Mouse (Mus musculus): Measurements from ENCODE around the gene Ehd1.

Ehd1 gene

DNA sequence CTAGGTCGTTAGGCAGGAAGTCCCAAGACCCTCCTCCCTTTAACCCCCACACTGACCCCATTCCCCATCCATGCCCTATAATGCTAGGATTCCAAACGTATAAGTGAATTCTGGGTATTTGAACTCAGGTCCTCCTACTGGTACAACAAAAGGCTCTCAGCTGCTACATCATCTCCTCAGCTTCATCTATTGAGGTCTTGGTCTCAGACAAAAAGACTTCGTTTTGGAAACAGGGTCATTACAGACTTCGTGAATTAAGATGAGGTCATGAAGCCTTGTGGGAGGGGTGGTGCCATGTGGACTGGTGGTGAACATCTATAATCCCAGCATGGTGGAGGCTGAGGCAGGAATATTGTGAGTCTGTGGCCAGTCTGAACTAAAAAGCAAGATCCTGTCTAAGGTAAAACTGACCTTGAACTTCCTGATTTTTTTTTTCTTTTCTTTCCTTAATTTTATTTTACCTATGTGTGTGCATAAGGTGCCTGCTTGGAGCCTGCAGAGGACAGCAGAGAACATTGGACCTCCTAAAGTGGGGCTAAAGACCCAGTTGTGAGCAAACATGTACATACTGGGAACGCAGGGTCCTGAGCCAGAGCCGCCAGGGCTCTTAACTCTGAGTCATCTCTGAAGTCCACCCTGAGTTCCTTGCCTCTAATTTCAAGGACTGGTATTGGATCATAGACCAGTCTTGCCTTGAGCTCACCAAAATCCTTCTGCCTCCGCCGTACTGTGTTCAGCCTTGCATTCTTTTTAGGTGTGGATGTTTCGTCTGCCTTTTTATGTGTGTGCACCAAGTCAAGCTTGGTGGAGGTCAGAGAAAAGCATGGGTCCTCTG lies 57.5 kb downstream of the Ehd1 start:
- DNase-seq (ENCODE audit: low spot score in 2 of 2): no peak

DNA sequence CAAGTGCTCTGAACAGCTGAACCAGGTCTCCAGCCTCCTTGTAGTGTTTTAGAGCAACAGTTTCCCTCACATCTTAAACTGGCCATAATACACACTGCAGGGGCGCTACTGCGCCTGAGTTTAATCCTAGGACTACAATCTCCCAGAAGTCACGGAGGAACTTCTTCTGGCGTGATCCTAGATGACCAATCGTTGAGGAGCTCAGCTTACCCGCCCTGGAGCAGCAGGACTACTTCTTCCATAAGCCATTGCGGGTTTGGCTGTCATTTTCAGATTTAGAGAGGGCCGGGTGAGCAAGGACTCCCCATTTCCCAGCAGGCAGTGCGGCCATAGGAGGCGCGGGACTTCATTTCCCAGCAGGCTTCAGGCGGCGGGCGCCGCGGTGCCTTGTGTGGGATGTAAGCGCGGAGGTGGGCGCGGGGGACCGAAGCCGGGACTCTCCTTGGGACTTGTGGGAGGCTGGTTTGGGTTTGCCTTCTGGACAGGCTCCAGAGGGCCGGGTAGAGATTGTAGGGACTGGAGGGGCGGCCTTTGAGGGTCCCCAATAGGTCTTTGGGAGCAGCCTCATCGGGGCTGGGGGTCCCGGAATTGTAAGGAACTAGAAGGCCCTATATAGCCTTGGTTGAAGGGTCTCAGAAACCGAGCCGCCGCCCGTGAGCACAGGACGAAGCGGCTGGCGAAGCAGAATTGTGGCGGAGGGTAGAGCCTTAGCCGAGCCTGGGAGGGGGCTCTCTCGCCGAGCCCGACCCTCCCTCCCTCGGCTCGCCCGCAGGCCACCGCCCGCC lies 58.3 kb downstream of the Ehd1 start, which contains the start of gene Men1:
Gene Men1, plus strand, starts transcription at position 307 of the 785 bp plus-strand sequence.
- DNase-seq (ENCODE audit: low spot score in 2 of 2): peak; percentile 97 to 98

DNA sequence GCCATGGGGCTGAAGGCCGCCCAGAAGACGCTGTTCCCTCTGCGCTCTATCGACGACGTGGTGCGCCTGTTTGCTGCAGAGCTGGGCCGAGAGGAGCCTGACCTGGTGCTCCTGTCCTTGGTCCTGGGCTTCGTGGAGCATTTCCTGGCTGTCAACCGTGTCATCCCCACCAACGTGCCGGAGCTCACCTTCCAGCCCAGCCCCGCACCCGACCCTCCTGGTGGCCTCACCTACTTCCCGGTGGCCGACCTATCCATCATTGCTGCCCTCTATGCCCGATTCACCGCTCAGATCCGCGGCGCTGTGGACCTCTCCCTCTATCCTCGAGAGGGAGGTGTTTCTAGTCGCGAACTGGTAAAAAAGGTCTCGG lies 58.9 kb downstream of the Ehd1 start:
- no peak for DNase-seq (ENCODE audit: low spot score in 2 of 2)

DNA sequence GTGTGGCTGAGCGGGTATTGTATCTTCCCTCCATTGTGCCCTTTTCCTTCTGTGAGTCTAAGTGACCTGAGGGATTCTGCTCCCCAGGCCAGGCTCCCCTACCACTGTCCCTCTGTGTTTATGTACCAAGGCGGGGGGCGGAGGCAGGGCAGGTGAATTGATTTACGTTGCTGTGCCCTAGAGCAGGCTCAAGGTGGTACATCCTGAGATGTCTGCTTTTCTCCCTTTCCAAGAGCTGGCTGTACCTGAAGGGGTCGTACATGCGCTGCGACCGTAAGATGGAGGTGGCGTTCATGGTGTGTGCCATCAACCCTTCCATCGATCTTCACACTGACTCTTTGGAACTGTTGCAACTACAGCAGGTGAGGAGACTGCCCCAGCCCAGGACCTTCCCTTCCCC lies 60.4 kb downstream of the Ehd1 start:
- DNase-seq (ENCODE audit: low spot score in 2 of 2): no peak

DNA sequence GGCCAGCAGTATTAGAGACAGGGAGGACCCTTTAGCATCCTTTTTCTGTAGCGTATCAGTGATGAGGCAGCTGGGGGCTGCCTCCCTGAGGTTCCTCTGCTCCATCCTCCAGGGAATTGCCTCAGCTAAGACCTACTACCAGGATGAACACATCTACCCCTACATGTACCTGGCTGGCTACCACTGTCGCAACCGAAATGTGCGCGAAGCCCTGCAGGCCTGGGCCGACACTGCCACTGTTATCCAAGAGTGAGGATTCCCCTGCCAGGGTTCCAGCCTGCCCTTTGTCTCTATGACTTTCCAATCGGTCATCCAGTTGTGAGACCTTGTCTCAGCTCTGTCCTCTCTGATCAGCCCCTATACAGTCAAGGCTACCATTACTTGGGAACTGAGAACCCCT lies 61.6 kb downstream of the Ehd1 start:
- no peak for DNase-seq (ENCODE audit: low spot score in 2 of 2)

DNA sequence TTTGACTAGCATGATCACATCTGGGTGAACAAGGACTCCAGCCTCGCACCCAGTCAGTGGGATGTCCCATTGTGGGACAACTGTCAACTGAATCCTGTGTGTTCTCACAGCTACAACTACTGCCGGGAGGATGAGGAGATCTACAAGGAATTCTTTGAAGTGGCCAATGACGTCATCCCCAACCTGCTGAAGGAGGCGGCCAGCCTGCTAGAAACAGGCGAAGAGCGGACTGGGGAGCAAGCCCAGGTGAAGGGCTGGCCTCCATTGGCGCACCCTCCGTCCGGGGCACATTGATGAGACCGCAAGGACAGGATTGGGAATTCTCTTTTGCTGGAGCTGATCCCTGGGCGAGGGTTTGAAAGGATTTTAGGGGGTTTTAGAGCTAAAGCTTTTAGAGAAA lies 62.2 kb downstream of the Ehd1 start:
- DNase-seq (ENCODE audit: low spot score in 2 of 2): no peak

DNA sequence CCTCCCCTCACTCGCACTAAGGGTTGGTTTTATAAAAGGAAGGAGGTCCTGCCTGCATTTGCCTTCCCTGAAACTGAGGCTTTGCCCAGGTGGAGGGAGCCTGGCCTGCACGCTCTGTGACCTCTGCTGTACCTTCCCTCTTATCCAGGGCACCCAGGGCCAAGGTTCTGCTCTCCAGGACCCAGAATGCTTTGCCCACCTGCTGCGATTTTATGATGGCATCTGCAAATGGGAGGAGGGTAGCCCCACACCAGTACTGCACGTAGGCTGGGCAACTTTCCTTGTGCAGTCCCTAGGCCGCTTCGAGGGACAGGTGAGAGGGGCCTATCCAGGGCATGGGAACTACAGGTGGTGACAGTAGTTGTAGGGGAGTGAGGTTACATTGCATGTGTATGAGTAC lies 62.7 kb downstream of the Ehd1 start:
- no peak for DNase-seq (ENCODE audit: low spot score in 2 of 2)

DNA sequence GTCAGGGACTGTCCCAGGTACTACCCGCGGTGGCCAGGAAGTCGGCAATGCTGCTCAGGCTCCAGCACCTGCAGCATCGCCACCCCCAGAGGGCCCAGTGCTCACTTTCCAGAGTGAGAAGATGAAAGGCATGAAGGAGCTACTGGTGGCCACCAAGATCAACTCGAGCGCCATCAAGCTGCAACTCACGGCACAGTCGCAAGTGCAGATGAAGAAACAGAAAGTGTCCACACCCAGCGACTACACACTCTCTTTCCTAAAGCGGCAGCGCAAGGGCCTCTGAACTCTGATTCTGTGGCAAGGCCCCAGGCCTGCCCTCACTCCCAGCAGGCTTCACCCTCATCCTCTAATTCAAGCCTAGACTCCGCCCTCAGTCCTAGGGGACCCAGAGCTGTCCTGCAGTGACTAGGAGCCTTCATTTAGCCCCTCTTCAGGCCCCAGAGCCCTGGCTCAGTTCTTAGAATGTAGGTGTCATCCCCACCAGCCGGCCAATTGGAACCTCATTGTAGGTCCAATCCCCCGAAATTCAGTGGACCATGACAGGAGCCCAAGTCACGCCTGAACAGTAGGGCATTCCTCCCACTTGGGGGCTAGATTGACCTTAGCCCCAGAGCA lies 63.5 kb downstream of the Ehd1 start:
- no peak for DNase-seq (ENCODE audit: low spot score in 2 of 2)

DNA sequence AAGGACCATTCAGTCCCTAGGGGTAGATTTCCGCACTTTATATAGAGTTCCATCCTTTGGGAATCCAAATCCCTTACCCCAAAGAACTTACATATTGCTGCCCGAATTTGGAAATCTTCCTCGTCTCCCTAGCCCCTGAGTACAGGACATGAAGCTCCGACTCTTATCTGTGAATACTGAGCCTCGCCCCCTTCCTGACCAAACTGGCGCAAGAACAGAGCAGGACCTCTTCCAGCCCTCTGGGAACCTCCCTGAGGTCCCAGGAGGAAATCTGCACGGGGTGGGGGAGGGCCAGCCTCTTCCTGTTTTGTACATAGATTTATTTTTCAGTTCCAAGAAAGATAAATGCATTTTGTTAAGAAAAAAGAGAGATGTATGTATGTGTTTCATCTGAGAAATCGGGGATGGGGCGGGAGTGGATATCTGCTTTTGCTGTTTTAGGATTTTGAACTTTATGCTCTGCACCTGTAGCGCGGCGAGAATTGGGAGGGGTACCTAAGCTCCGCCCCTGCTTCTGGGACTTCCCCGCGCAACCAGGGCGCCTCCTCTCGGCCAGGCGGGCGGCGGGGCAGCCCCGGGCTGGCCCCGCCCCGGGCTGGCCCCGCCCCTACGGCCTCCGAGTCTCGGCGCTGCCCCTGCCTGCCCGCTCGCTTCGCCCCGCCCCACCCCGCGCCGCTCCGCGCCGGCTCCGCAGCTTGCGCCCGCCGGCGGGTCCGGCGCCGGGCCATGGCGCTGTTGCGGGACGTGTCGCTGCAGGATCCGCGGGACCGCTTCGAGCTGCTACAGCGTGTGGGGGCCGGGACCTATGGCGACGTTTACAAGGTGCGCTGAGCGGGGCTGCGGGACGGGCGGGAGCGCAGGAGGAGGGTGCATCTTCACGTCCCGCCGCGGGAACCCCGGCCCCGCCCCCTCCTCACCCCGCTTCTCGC lies 64.3 kb downstream of the Ehd1 start, which contains the start of gene Map4k2:
Gene Map4k2, plus strand, starts transcription at position 612 of the 929 bp plus-strand sequence.
- peak in 1 of 2 experiments; percentile 80 for DNase-seq (ENCODE audit: low spot score in 2 of 2)

DNA sequence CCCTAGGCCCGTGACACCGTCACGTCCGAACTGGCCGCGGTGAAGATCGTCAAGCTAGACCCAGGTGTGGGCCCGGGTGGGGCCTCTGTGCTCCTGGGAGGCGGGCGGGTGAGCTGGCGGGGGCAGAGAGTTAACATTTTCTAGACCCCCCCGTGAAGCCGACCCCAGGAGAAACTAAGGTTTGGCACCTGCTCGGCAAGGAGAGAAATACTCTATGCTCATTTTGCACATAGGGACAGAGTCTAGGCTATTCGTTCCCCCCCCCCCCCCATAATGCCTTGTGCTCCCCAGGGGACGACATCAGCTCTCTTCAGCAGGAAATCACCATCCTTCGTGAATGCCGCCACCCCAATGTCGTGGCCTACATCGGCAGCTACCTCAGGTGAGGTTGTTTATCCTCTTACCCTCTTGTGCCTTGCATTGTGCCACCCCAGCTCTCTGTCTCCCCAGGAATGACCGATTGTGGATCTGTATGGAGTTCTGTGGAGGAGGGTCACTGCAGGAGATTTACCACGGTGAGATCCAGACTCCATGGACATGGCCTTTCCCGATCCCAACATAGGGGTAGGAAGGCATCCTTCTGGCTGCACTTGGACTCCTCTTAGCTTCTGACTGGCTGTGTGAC lies 65.0 kb downstream of the Ehd1 start:
- DNase-seq (ENCODE audit: low spot score in 2 of 2): no peak

DNA sequence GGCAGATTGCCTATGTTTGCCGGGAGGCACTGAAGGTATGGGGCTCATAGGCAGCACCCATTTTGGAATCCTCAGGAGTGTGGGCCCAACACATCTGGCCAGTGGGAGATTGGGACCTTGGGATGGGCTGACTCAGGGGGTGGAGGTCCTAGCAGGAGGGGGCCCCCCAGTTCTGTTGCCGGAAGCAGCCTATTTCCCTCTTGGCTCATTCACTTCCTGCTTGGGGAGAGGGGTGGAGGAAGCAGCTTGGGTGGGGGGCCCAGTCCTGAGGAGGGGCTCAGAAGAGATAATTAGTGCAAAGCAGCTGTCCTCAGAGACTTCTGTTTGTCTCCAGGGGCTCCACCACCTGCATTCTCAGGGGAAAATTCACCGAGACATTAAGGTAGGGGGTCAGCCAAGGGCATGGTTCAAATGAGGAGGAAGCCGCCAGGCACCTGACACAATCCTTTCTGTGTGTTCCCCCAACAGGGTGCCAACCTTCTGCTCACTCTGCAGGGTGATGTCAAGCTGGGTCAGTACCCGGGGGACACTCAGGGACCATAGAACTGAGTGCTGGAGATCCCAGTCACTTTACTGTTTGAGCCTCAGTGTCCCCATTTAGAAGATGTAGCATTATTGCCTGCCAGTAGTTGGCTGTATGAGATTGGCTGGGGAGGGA lies 65.9 kb downstream of the Ehd1 start:
- no peak for DNase-seq (ENCODE audit: low spot score in 2 of 2)

DNA sequence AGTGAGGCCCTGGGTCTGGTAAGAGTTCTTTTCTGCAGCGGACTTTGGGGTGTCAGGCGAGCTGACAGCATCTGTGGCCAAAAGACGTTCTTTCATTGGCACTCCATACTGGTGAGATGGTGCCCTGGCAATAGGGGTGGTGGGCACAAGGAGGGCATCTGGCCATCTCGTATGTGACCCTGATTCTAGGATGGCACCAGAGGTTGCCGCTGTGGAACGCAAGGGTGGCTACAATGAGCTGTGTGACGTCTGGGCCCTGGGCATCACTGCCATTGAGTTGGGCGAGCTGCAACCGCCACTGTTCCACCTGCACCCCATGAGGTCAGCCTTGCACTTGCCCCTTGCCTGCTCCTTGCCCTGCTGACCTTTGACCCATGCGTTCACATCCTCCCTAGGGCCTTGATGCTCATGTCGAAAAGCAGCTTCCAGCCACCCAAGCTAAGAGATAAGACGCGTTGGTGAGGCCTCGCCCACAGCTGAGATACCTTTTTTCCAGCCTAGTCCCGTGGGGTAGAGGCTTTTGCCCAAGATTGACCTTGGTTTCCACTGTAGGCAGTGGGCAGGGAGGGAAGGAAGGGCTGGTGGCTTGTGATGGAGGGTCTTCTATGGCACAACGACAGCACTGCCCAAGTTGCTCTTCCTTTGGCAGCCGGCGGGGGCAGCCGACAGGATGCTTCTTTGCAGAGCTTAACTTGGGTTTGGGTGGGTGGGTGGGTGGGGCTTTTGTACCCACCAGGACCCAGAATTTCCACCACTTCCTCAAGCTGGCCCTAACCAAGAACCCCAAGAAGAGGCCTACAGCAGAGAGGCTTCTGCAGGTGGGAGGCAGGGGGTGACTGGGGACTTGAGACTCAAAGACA lies 66.8 kb downstream of the Ehd1 start:
- DNase-seq (ENCODE audit: low spot score in 2 of 2): no peak

DNA sequence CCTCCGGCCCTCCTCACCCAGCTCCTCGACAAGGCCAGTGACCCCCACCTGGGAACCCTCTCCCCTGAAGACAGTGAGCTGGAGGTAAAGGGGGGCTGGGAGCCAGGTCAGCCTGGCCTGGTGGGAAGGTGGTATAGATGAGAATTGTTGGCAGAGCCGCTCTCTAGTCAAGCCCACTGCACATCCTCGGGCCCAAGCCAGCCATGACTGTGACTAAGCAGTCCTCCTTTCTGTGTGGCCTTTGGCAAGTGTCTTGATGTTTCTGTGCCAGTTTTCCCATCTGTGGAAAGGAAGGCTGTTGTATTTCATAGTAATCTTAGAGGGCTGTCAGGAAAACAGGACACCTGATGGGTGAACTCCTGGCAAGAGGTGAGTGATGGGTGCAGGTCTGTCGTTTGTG lies 67.5 kb downstream of the Ehd1 start:
- peak in 1 of 2 experiments; percentile 24 for DNase-seq (ENCODE audit: low spot score in 2 of 2)

DNA sequence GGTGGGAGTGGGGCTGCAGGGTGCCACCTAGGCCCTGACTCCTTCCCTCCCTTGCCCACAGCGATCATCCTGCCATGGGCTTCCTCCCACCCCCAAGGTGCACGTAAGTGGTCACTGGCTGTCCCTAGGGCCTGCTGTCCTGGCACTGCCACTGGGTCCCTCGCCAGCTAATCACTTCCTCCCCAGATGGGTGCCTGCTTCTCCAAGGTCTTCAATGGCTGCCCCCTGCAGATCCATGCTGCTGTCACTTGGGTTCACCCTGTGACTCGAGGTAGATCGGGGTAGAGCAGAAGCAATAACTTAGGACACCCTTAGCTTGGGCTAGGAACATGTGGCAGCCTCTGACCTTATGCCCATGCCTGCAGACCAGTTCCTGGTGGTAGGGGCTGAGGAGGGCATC lies 69.5 kb downstream of the Ehd1 start:
- no peak for DNase-seq (ENCODE audit: low spot score in 2 of 2)

DNA sequence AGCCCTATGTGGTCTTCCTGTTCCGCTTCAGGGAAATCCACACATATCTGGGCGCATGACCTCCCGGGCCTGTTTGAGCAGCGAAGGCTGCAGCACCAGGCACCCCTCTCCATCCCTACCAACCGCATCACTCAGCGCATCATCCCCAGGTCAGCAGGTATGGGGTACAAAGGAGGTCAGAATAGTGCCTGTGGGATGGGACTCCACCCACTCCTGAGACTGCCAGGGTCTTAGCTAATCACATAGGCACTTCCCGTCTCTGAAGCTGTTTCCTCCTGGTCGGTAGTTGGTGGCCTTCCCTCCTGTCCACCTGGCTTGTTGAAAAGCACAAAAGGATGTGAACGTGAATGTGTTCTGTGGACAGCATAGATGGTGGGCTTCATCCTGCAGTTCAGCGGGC lies 70.1 kb downstream of the Ehd1 start:
- DNase-seq (ENCODE audit: low spot score in 2 of 2): no peak

DNA sequence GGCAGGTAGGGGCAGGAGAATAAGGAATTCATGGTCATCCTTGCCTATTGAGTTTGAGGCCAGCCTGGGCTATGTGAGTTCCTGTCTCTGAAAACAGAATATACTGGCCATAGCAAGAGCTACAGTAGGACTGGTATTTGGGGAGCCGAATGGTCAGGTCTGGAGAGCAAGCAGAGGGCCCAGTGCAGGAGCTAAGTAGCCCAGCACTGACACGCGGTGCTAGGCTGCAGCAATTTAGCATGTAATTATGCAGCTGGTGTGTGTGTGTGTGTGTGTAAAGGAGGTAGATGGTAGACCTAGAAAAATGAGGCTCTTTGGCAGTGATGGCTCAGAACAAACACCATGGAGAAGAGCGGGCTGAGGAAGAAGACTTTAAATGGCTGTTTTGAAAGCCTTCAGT lies 71.1 kb downstream of the Ehd1 start:
- no peak for DNase-seq (ENCODE audit: low spot score in 2 of 2)

DNA sequence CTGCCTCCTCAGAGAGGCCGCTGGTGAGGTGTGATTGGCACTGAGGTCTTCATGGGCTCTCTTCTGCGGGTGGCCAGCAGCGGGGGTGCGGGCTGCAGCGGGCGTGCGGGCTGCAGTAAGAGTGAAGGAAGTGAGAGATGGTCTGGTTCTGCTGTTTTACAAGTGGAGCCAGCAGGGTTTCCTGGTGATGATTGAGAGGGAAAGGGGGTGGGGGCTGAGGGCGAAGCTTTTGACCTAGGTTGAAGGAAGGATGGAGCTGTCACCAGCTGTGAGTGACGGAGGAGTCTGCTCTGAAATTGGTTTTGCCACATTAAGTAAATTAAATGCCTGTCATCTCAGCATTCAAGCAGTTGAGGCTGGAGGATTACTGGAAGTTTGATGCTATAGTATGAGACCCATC lies 72.2 kb downstream of the Ehd1 start:
- DNase-seq (ENCODE audit: low spot score in 2 of 2): no peak

DNA sequence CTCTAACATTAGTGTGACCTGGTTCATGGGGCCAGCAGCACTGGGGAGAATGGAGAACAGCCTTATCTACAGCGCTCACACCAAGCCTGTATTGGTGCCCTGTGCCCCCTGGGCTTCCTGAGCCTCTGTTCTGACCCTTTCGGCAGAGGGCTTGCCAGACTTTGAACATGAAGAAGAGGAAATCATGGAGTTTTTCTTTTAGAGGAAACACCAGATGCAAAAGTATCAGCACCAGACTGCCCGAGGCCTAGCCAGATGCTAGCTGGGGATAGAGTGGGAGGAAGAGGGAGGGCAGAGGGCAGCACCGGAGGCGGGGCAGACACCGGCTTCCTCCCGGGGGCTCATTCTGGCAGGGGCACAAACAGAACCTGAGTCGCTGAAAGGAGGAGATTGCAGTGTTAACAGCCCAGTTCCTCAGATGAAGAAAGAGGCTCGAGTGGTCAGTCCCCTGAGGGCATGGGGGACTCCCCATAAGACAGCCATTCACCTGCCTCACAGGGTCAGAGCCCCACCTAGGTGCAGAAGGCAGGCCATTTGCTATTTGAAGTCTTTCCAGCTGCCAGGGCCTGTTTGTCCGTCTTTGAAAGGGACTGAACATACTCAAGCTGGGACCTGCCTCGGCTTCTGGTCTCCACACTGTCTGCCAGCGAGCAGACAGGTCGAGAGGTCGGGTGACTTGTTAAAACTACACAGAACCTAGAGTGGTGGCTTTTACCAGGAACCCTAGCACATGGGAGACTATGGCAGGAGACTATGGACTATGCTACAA lies 72.9 kb downstream of the Ehd1 start:
- no peak for DNase-seq (ENCODE audit: low spot score in 2 of 2)

All from right cerebral cortex, postnatal 10 days (tissue).